Mouse (Mus musculus): ENCODE data around the gene Samd9l. TPM values are rescaled to one million over a fixed set of nuclear protein-coding genes. Genes with fewer than 3 reads are reported as not detected.
"Not testable (repeated sequence)": the region's sequence is repeated elsewhere in the genome, so short reads cannot be mapped to it uniquely, and the experiment has no call there.

Gene Samd9l
- polyA plus RNA-seq, 1 experiment from 2014 or later = 1.5 TPM

GRCm38 (mm10) chr6:3384816-3385215 lies 14.6 kb downstream of the Samd9l start:
- ATAC-seq (replicated peaks); H3K4me3 ChIP-seq; H3K27me3 ChIP-seq (replicated peaks); H3K27ac ChIP-seq; H3K4me2 ChIP-seq; H3K36me3 ChIP-seq (replicated peaks); H3K9me3 ChIP-seq; H3K4me1 ChIP-seq; H3K9ac ChIP-seq: not testable (repeated sequence)

GRCm38 (mm10) chr6:3384115-3384791 lies 15.1 kb downstream of the Samd9l start:
- not testable (repeated sequence) for H3K9ac ChIP-seq; H3K4me1 ChIP-seq; H3K36me3 ChIP-seq (replicated peaks); ATAC-seq (replicated peaks); H3K9me3 ChIP-seq; H3K4me3 ChIP-seq; H3K27me3 ChIP-seq (replicated peaks); H3K4me2 ChIP-seq; H3K27ac ChIP-seq
- WGBS = 58% methylated on average over 1 of the region's 4 CpGs

GRCm38 (mm10) chr6:3379146-3379545 lies 20.2 kb downstream of the Samd9l start:
- WGBS = 90% methylated on average over 2 of the region's 2 CpGs
- Histone ChIP-seq H3K4me2 (no peak overlapping the region), H3K27me3 (replicated peaks) (no peaks in the 10 kb centered on the region), H3K4me3 (no peak overlapping the region), H3K9ac (no peak overlapping the region), H3K4me1 (no peaks in the 10 kb centered on the region), H3K36me3 (replicated peaks) (no peaks in the 10 kb centered on the region), H3K27ac (no peak overlapping the region), H3K9me3 (no peaks in the 10 kb centered on the region)
- no peak for ATAC-seq (replicated peaks)

- Histone ChIP-seq H3K4me1 (no peaks in the 10 kb centered on the region), H3K27ac (no peak overlapping the region), H3K36me3 (replicated peaks) (no peaks in the 10 kb centered on the region), H3K9me3 (no peaks in the 10 kb centered on the region), H3K9ac (no peak overlapping the region), H3K4me3 (no peak overlapping the region), H3K27me3 (replicated peaks) (no peaks in the 10 kb centered on the region), H3K4me2 (no peak overlapping the region)
- 80% methylated on average over 5 of the region's 5 CpGs for WGBS
- no peak for ATAC-seq (replicated peaks)
Observed at GRCm38 (mm10) chr6:3376687-3377086, 22.7 kb downstream of the Samd9l start.

GRCm38 (mm10) chr6:3369527-3369926 lies 29.8 kb downstream of the Samd9l start:
- H3K4me1 ChIP-seq = no peaks in the 10 kb centered on the region
- ATAC-seq (replicated peaks) = no peak

GRCm38 (mm10) chr6:3365609-3366008 lies 33.8 kb downstream of the Samd9l start:
- 82% methylated on average over 1 of the region's 1 CpGs for WGBS
- not testable (repeated sequence) for H3K4me3 ChIP-seq; H3K9ac ChIP-seq; H3K27ac ChIP-seq; ATAC-seq (replicated peaks); H3K27me3 ChIP-seq (replicated peaks); H3K4me1 ChIP-seq; H3K36me3 ChIP-seq (replicated peaks); H3K4me2 ChIP-seq; H3K9me3 ChIP-seq

More at GRCm38 (mm10) chr6:3369527-3369926, 29.8 kb downstream of the Samd9l start:
- Histone ChIP-seq H3K4me3 (no peak overlapping the region), H3K4me2 (no peak overlapping the region), H3K9ac (no peak overlapping the region), H3K36me3 (replicated peaks) (no peaks in the 10 kb centered on the region), H3K9me3 (no peaks in the 10 kb centered on the region), H3K27ac (no peak overlapping the region), H3K27me3 (replicated peaks) (no peaks in the 10 kb centered on the region)
- 82% methylated on average over 8 of the region's 8 CpGs for WGBS

- not testable (repeated sequence) for H3K36me3 ChIP-seq (replicated peaks); H3K4me2 ChIP-seq; H3K27ac ChIP-seq; H3K4me3 ChIP-seq; H3K9ac ChIP-seq; H3K27me3 ChIP-seq (replicated peaks); H3K4me1 ChIP-seq; H3K9me3 ChIP-seq
- 25% methylated on average over 1 of the region's 1 CpGs for WGBS
- peak; percentile 53; the same call in 1 of the 2 replicates for ATAC-seq (replicated peaks)
Observed at GRCm38 (mm10) chr6:3345924-3346597, 53.3 kb downstream of the Samd9l start.

- not testable (repeated sequence) for ATAC-seq (replicated peaks)
Observed at GRCm38 (mm10) chr6:3345043-3345639, 54.2 kb downstream of the Samd9l start.

GRCm38 (mm10) chr6:3343603-3344247 lies 55.6 kb downstream of the Samd9l start:
- not testable (repeated sequence) for H3K9me3 ChIP-seq

More at GRCm38 (mm10) chr6:3345043-3345639, 54.2 kb downstream of the Samd9l start:
- not testable (repeated sequence) for H3K27me3 ChIP-seq (replicated peaks); H3K9me3 ChIP-seq; H3K9ac ChIP-seq; H3K4me3 ChIP-seq; H3K36me3 ChIP-seq (replicated peaks); H3K27ac ChIP-seq; H3K4me1 ChIP-seq; H3K4me2 ChIP-seq
- 80% methylated on average over 2 of the region's 4 CpGs for WGBS

GRCm38 (mm10) chr6:3341479-3341878 lies 57.9 kb downstream of the Samd9l start:
- WGBS = 45% methylated on average over 5 of the region's 5 CpGs
- ATAC-seq (replicated peaks) = peak; percentile 35; the same call in 1 of the 2 replicates

More at GRCm38 (mm10) chr6:3343603-3344247, 55.6 kb downstream of the Samd9l start:
- WGBS = 81% methylated on average over 1 of the region's 1 CpGs
- not testable (repeated sequence) for H3K27me3 ChIP-seq (replicated peaks); H3K9ac ChIP-seq; H3K4me1 ChIP-seq; H3K4me2 ChIP-seq; H3K4me3 ChIP-seq; H3K36me3 ChIP-seq (replicated peaks); ATAC-seq (replicated peaks); H3K27ac ChIP-seq

GRCm38 (mm10) chr6:3340928-3341327 lies 58.4 kb downstream of the Samd9l start:
- H3K4me3 ChIP-seq = peak overlapping the region; percentile 25
- ATAC-seq (replicated peaks) = peak; percentile 86
- not testable (repeated sequence) for H3K36me3 ChIP-seq (replicated peaks); H3K9ac ChIP-seq; H3K27me3 ChIP-seq (replicated peaks); H3K27ac ChIP-seq; H3K9me3 ChIP-seq; H3K4me1 ChIP-seq
- peak overlapping the region; percentile 44 for H3K4me2 ChIP-seq
- WGBS = 17% methylated on average over 10 of the region's 10 CpGs

More at GRCm38 (mm10) chr6:3341479-3341878, 57.9 kb downstream of the Samd9l start:
- H3K9ac ChIP-seq = no peak overlapping the region
- no peaks in the 10 kb centered on the region for H3K9me3 ChIP-seq
- no peaks in the 10 kb centered on the region for H3K27me3 ChIP-seq (replicated peaks)
- no peaks in the 10 kb centered on the region for H3K4me1 ChIP-seq
- H3K27ac ChIP-seq = no peak overlapping the region
- no peaks in the 10 kb centered on the region for H3K36me3 ChIP-seq (replicated peaks)
- 0 out of 2 replicates have a peak overlapping the region, but pooled peaks have one; percentile 25 for H3K4me3 ChIP-seq
- peak overlapping the region; percentile 44 for H3K4me2 ChIP-seq

GRCm38 (mm10) chr6:3339131-3339530 lies 60.2 kb downstream of the Samd9l start:
- not testable (repeated sequence) for H3K4me1 ChIP-seq; ATAC-seq (replicated peaks); H3K4me3 ChIP-seq; H3K36me3 ChIP-seq (replicated peaks); H3K9me3 ChIP-seq; H3K27me3 ChIP-seq (replicated peaks); H3K4me2 ChIP-seq; H3K27ac ChIP-seq; H3K9ac ChIP-seq
- WGBS = 77% methylated on average over 6 of the region's 6 CpGs
